ENCODE assay signal across 8 mouse cellular contexts in the genomic region with DNA sequence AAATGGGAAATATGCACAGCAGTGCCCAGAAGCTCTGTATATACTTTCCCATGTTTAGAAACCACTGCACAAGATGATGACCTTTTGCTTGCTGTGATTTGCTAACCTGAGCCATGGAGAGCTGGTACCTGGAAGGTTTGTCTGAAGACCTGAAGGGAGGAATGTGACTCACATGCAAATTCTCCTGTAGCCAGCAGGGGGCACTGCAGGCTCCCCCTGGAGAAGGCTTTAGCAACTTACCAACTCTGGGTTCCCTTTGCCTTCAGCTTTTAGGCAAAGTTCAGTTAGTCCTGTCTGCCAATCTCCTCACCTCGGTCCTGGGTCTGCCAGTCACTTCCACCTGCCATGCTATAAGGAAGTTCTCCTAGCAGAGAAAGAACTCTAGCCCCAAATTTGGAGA. TPM values are rescaled to one million over a fixed set of nuclear protein-coding genes. Genes with fewer than 3 reads are reported as not detected.
DNase-seq lines count a peak whose midpoint lies in the region; ATAC-seq and TF ChIP-seq lines count a peak whose summit lies in the region.

No protein-coding gene starts in this region.

- peaks cover 26% of the 10 kb centered on the region for H3K4me1 ChIP-seq in midbrain, embryonic 10.5 days
- H3K4me1 ChIP-seq in midbrain, embryonic 13.5 days (replicated peaks), result peaks cover 17% of the 10 kb centered on the region
- H3K4me1 ChIP-seq in olfactory bulb, adult 2 months (ENCODE audit: control insufficient read depth, insufficient read depth, low read length), result peaks cover 9% of the 10 kb centered on the region; the same call in 1 of the 2 replicates

- H3K9me3 ChIP-seq in midbrain, embryonic 10.5 days (replicated peaks), result no peaks in the 10 kb centered on the region
- no peaks in the 10 kb centered on the region for H3K9me3 ChIP-seq in midbrain, embryonic 13.5 days

- WGBS in midbrain, embryonic 10.5 days, result 17% methylated on average over 1 of the region's 1 CpGs
- WGBS in midbrain, embryonic 13.5 days, result 16% methylated on average over 1 of the region's 1 CpGs
- 18% methylated on average over 1 of the region's 1 CpGs for WGBS in olfactory bulb, adult 2 months

- no peak for TF ChIP-seq POLR2A in olfactory bulb, adult 2 months (IDR thresholded peaks at IDR 0.05; ENCODE audit: insufficient read depth, low read depth, low read length)

- H3K4me2 ChIP-seq in midbrain, embryonic 13.5 days (replicated peaks), result no peak overlapping the region

- peaks cover 32% of the 10 kb centered on the region for H3K27me3 ChIP-seq in midbrain, embryonic 10.5 days (ENCODE audit: low read depth, poor library complexity, severe bottlenecking)
- H3K27me3 ChIP-seq in midbrain, embryonic 13.5 days, result no peaks in the 10 kb centered on the region

- no peak for DNase-seq in frontal cortex, postnatal 25 days (ENCODE audit: low spot score in 2 of 2)
- DNase-seq in midbrain, embryonic 10.5 days (ENCODE audit: low spot score), result peak; percentile 35
- DNase-seq in ZHBTc4 (ENCODE audit: low read depth, low spot score), result peak; percentile 76
- no peak for DNase-seq in layer of hippocampus, adult 9-10 months (ENCODE audit: low spot score)

- TF ChIP-seq CTCF in olfactory bulb, adult 2 months (IDR thresholded peaks at IDR 0.05; ENCODE audit: insufficient read depth, low read depth, low read length), result peak; percentile 52

- no peak overlapping the region for H3K27ac ChIP-seq in midbrain, embryonic 10.5 days (replicated peaks)
- no peak overlapping the region for H3K27ac ChIP-seq in midbrain, embryonic 13.5 days
- H3K27ac ChIP-seq in olfactory bulb, adult 2 months (ENCODE audit: insufficient read depth, low read depth, low read length), result no peak overlapping the region

- no peaks in the 10 kb centered on the region for H3K36me3 ChIP-seq in midbrain, embryonic 10.5 days
- no peaks in the 10 kb centered on the region for H3K36me3 ChIP-seq in midbrain, embryonic 13.5 days

- H3K4me3 ChIP-seq in midbrain, embryonic 10.5 days, result no peak overlapping the region
- no peak overlapping the region for H3K4me3 ChIP-seq in midbrain, embryonic 13.5 days (replicated peaks)
- H3K4me3 ChIP-seq in olfactory bulb, adult 2 months (ENCODE audit: insufficient read depth, low read depth, low read length), result no peak overlapping the region

- ATAC-seq in frontal cortex, adult (ENCODE audit: low TSS enrichment), result 0 out of 2 replicates have a peak, but pooled peaks have one; percentile 35
- ATAC-seq in midbrain, embryonic 13.5 days, result no peak
- 0 out of 2 replicates have a peak, but pooled peaks have one; percentile 60 for ATAC-seq in erythroblast, adult 5-6 weeks (replicated peaks; ENCODE audit: low FRiP score, poor library complexity, severe bottlenecking)

- no peak overlapping the region for H3K9ac ChIP-seq in midbrain, embryonic 13.5 days (replicated peaks)

RNA-seq across cellular contexts. Expression of gene Nt5c1a, which starts 15.5 kb away (rescaled TPM):
- polyA plus RNA-seq in midbrain, embryonic 10.5 days (2016; fragmentation: Nextera tagmentation; extraction: Ambion mirVana), result not detected in 2 replicates
- not detected in 2 replicates for polyA plus RNA-seq in midbrain, embryonic 13.5 days (2015; fragmentation: Nextera tagmentation; extraction: Ambion mirVana)
- total RNA-seq in erythroblast, adult 5-6 weeks (2015; ENCODE audit: low replicate concordance), result not detected in 2 replicates
- not detected in 2 replicates for total RNA-seq in erythroblast, adult 5-6 weeks (2017; ENCODE audit: low replicate concordance)
- not detected in 2 replicates for polyA plus RNA-seq in olfactory bulb, adult 2 months (2012; ENCODE audit: insufficient read depth, insufficient read length, low replicate concordance, missing spikeins)

RNA-seq across cellular contexts. Expression of gene Heyl, which starts 16.6 kb away (rescaled TPM):
- polyA plus RNA-seq in midbrain, embryonic 10.5 days (2016; fragmentation: Nextera tagmentation; extraction: Ambion mirVana), result 8.0 and 9.8 TPM in 2 replicates
- 5.5 and 6.6 TPM in 2 replicates for polyA plus RNA-seq in midbrain, embryonic 13.5 days (2015; fragmentation: Nextera tagmentation; extraction: Ambion mirVana)
- 0.21 TPM in 1 of 2 replicates, not detected in the other for total RNA-seq in erythroblast, adult 5-6 weeks (2015; ENCODE audit: low replicate concordance)
- total RNA-seq in erythroblast, adult 5-6 weeks (2017; ENCODE audit: low replicate concordance), result not detected in 2 replicates
- not detected in 2 replicates for polyA plus RNA-seq in olfactory bulb, adult 2 months (2012; ENCODE audit: insufficient read depth, insufficient read length, low replicate concordance, missing spikeins)

RNA-seq across cellular contexts. Expression of gene Hpcal4, which starts 33.8 kb away (rescaled TPM):
- polyA plus RNA-seq in midbrain, embryonic 10.5 days (2016; fragmentation: Nextera tagmentation; extraction: Ambion mirVana), result 0.32 and 0.42 TPM in 2 replicates
- polyA plus RNA-seq in midbrain, embryonic 13.5 days (2015; fragmentation: Nextera tagmentation; extraction: Ambion mirVana), result 14.1 and 16.5 TPM in 2 replicates
- total RNA-seq in erythroblast, adult 5-6 weeks (2015; ENCODE audit: low replicate concordance), result not detected in 2 replicates
- not detected in 2 replicates for total RNA-seq in erythroblast, adult 5-6 weeks (2017; ENCODE audit: low replicate concordance)
- 61.6 TPM in 1 of 2 replicates, not detected in the other for polyA plus RNA-seq in olfactory bulb, adult 2 months (2012; ENCODE audit: insufficient read depth, insufficient read length, low replicate concordance, missing spikeins)

RNA-seq across cellular contexts. Expression of gene Pabpc4, which starts 45.4 kb away (rescaled TPM):
- polyA plus RNA-seq in midbrain, embryonic 10.5 days (2016; fragmentation: Nextera tagmentation; extraction: Ambion mirVana), result 41.4 and 48.3 TPM in 2 replicates
- 25.5 and 27.1 TPM in 2 replicates for polyA plus RNA-seq in midbrain, embryonic 13.5 days (2015; fragmentation: Nextera tagmentation; extraction: Ambion mirVana)
- 139 and 182 TPM in 2 replicates for total RNA-seq in erythroblast, adult 5-6 weeks (2015; ENCODE audit: low replicate concordance)
- 218 and 250 TPM in 2 replicates for total RNA-seq in erythroblast, adult 5-6 weeks (2017; ENCODE audit: low replicate concordance)
- polyA plus RNA-seq in olfactory bulb, adult 2 months (2012; ENCODE audit: insufficient read depth, insufficient read length, low replicate concordance, missing spikeins), result not detected in 2 replicates

Comparison
In these comparisons a context has a peak if more than half of its experiments do, and no peak if none do; other contexts are left out.
1. RNA of gene Hpcal4, which starts 33.8 kb away (polyA plus RNA-seq): 61.6 TPM in olfactory bulb, adult 2 months and 14.1 to 16.5 TPM in midbrain, embryonic 13.5 days; 0.32 to 0.42 TPM in midbrain, embryonic 10.5 days; every median in the first group is over 10 times any median in the second.
2. DNase-seq: peak in midbrain, embryonic 10.5 days (single experiment) and ZHBTc4 (single experiment); none in frontal cortex, postnatal 25 days (0 of 2) and layer of hippocampus, adult 9-10 months (single experiment).